Mouse (Mus musculus) subcutaneous adipose tissue, adult 2 months (tissue): ENCODE results near the gene Chuk. TPM values are rescaled to one million over a fixed set of nuclear protein-coding genes. Genes with fewer than 3 reads are reported as not detected.

Experiments
- polyA plus RNA-seq: library from polyadenylated mRNA; depleted of rRNA; stranded (reverse); fragments of >200 nt; gene quantifications from 2 replicates; pipeline ENCODE4 v1.2.3, GENCODE M21; 2012; ENCODE audit warnings: low replicate concordance; rRNA removed

Chuk gene
- polyA plus RNA-seq, result 17.4 and 20.3 TPM in 2 replicates

DNA sequence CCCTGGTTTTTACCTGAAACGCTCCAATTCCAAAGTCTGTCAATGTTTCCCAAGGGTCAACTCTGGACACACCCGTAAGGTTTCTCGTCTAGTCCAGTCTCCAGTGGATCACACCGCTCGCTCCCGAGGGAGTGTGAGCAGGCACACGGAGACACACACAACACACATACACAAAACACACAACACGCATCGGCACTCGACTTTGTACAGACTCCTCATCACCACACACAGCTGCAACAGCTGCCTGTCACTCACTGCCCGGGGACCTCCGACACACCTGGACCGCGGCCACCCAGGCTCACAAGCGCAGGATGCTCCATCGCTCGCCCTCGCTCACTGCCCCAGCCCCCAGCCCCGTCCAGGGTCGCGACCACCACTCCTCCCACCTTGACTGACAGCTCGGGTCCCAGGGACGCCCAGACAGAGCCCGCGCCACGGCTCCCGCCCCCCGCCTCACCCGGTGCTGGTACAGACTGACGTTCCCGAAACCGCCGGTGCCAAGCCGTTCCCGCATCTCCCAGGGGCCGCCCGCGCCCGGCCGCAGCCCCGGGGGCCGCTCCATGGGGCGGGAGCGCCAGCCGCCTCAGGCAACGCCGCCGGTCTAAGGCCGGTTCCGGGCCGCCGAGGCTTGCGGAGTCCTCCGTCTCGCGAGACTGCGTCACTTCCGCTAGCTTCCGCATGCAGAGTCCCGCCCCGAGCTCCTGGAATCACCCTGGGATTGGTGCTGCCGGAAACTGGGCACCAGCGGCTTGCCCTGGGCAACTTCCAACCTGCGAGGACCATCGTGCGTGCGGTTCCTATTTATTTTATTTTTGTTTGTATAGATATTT is at the start of gene Chuk:
TSS of gene Chuk (minus strand) at position 650 of the 830 bp plus-strand sequence.

GRCm38 (mm10) chr19:44145702-44146567 is 38.7 kb upstream of the Chuk start, which contains the start of gene Bloc1s2:
Bloc1s2 (minus strand) TSS chr19:44146446.

GRCm38 (mm10) chr19:44135072-44135959 is 28.0 kb upstream of the Chuk start, which contains the start of gene Cwf19l1:
Cwf19l1 (minus strand) TSS chr19:44135876.

DNA sequence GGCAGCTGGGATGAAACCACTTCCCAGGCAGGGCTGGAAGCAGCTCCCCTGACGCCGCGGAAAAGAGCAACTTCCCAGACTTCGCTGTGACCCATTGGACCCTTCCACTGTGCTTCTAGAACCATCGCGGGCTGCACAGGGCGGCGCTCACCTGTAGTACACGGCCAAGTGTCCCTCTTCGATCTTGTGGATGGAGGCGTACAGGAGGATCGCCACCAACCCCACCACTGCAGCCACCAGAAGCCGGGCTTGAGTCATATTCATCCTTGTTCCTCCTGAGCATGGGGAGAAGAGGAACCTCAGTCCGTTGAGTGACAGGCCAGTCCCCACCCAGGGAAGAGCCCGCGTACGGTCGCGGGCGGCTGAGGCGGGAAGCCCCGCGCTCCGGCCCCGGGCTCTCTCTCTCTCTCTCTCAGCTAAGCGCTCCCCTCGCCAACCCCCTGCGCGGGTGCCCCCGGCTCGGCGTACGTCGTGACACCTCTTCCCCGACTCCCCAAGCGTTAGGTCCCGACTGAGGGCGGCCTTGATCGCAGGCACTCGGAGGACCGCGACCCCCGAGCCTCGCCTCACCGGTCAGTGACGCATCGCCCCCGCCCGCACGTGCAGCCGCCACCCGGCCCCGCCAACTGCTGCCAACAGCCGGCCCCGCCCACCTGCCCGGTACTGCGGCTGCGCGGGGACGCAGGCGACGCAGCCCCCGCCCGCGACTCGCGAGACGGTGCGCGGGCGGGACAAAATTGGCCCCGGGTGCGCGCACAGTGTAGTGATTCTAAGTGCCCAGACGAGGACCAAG is 38.0 kb downstream of the Chuk start, which contains the start of gene Erlin1:
TSS of gene Erlin1 (minus strand) at position 665 of the 793 bp plus-strand sequence.

GRCm38 (mm10) chr19:44028972-44029371 is 78.3 kb downstream of the Chuk start, which contains the start of gene Cyp2c23:
Cyp2c23 (minus strand) TSS chr19:44029208.

Other genes starting within 250 kb of the Chuk start
- gene Dnmbp, start 167.3 kb downstream of the Chuk start, polyA plus RNA-seq, result 15.3 and 34.4 TPM in 2 replicates
- 0.06 and 0.73 TPM in 2 replicates for gene Cpn1, start 120.9 kb downstream of the Chuk start, polyA plus RNA-seq
- gene Cyp2c23, start 78.3 kb downstream of the Chuk start, polyA plus RNA-seq, result 0.42 and 0.80 TPM in 2 replicates
- 12.0 and 13.8 TPM in 2 replicates for gene Erlin1, start 37.7 kb downstream of the Chuk start, polyA plus RNA-seq
- 9.1 and 11.1 TPM in 2 replicates for gene Cwf19l1, start 28.4 kb upstream of the Chuk start, polyA plus RNA-seq
- gene Bloc1s2, start 39.0 kb upstream of the Chuk start, polyA plus RNA-seq, result 13.2 and 24.5 TPM in 2 replicates
- gene Pkd2l1, start 85.0 kb upstream of the Chuk start, polyA plus RNA-seq, result 0.04 and 0.14 TPM in 2 replicates
- 0.27 and 0.32 TPM in 2 replicates for gene Scd3, start 95.8 kb upstream of the Chuk start, polyA plus RNA-seq
- 301 and 417 TPM in 2 replicates for gene Scd2, start 186.2 kb upstream of the Chuk start, polyA plus RNA-seq
- gene Scd4, start 225.6 kb upstream of the Chuk start, polyA plus RNA-seq, result 0.24 and 0.55 TPM in 2 replicates